Mouse (Mus musculus): Measurements from ENCODE around the gene Myof.

- TF ChIP-seq CTCF (IDR thresholded peaks at IDR 0.05; ENCODE audit: low read depth, low read length) (no peak), TAL1 (conservative IDR thresholded peaks at IDR 0.05; ENCODE audit: low read depth, low read length) (no peak), GATA1 (IDR thresholded peaks at IDR 0.05; ENCODE audit: borderline replicate concordance, low read length) (no peak), POLR2AphosphoS5 (IDR thresholded peaks at IDR 0.05; ENCODE audit: insufficient replicate concordance, low read depth, low read length) (no peak), GATA2 (IDR thresholded peaks at IDR 0.05; ENCODE audit: borderline replicate concordance, low read depth, low read length) (no peak)
Measured at GRCm38 (mm10) chr19:38054720-38055192, 11.4 kb upstream of the Myof start, which contains the start of gene Cep55.
